9 mouse cellular contexts compared by ENCODE assay signal in the genomic region with DNA sequence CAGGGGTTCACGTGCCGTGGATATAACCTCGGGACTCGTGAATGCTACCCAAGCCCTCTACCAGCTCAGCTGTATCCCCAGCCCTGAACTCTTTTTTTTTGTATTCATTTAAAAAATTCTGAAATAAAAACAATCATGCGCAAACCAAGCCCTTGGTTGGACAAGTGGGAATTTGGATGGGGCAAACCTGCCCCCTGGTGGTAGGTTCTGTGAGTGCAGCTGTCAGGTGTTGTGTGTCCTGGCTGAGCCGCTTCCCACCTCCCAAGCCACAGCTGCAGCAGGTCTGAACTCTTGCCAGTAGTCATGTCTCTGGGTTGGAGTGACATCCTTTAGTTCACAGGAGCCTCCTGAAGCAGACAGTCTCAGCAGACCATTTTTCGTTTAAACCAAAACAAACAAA. TPM values are rescaled to one million over a fixed set of nuclear protein-coding genes. Genes with fewer than 3 reads are reported as not detected.
DNase-seq lines count a peak whose midpoint lies in the region; ATAC-seq lines count a peak whose summit lies in the region.
"Had no signal": no experiment of that assay in that cellular context is flagged by ENCODE, and none has a peak within 500 bp of the region (broad histone marks: within the 10 kb centered on the region; RNA-seq: fewer than 3 reads in every experiment).

No protein-coding gene starts in this region.

- no peaks in the 10 kb centered on the region for H3K36me3 ChIP-seq in hindbrain, embryonic 11.5 days (ENCODE audit: control insufficient read depth, insufficient read depth, low read length)
- no peaks in the 10 kb centered on the region for H3K36me3 ChIP-seq in hindbrain, embryonic 12.5 days
- H3K36me3 ChIP-seq in splenic B cell, adult 2 months (ENCODE audit: control insufficient read depth, insufficient read depth, low read length, poor library complexity, severe bottlenecking) = no peaks in the 10 kb centered on the region
- H3K36me3 ChIP-seq: midbrain, embryonic 12.5 days had no signal

- WGBS in hindbrain, embryonic 11.5 days = 23% methylated on average over 7 of the region's 7 CpGs
- 24% methylated on average over 7 of the region's 7 CpGs for WGBS in hindbrain, embryonic 12.5 days

- 0 out of 2 replicates have a peak, but pooled peaks cover 2% of the 10 kb centered on the region for H3K4me1 ChIP-seq in hindbrain, embryonic 11.5 days (replicated peaks; ENCODE audit: control insufficient read depth, insufficient read depth, low read length)
- peaks cover 15% of the 10 kb centered on the region for H3K4me1 ChIP-seq in hindbrain, embryonic 12.5 days

- H3K27ac ChIP-seq in hindbrain, embryonic 11.5 days (ENCODE audit: low read depth, low read length) = no peak overlapping the region
- no peak overlapping the region for H3K27ac ChIP-seq in hindbrain, embryonic 12.5 days
- H3K27ac ChIP-seq: midbrain, embryonic 12.5 days had no signal

- no peak for ATAC-seq in hindbrain, embryonic 11.5 days (ENCODE audit: low FRiP score)
- no peak for ATAC-seq in hindbrain, embryonic 12.5 days (ENCODE audit: low FRiP score)

- H3K4me2 ChIP-seq in hindbrain, embryonic 11.5 days (replicated peaks; ENCODE audit: low read depth, low read length) = no peak overlapping the region
- H3K4me2 ChIP-seq in hindbrain, embryonic 12.5 days (replicated peaks) = no peak overlapping the region
- H3K4me2 ChIP-seq: midbrain, embryonic 12.5 days had no signal

- no peak overlapping the region for H3K9ac ChIP-seq in hindbrain, embryonic 11.5 days (ENCODE audit: low read depth, low read length)
- H3K9ac ChIP-seq in hindbrain, embryonic 12.5 days = no peak overlapping the region
- H3K9ac ChIP-seq: midbrain, embryonic 12.5 days had no signal

- H3K4me3 ChIP-seq in hindbrain, embryonic 11.5 days (ENCODE audit: low read depth, low read length) = no peak overlapping the region
- no peak overlapping the region for H3K4me3 ChIP-seq in hindbrain, embryonic 12.5 days
- H3K4me3 ChIP-seq: midbrain, embryonic 12.5 days had no signal

- H3K27me3 ChIP-seq in hindbrain, embryonic 11.5 days (ENCODE audit: control insufficient read depth, insufficient read depth, low read length) = no peaks in the 10 kb centered on the region
- peaks cover 13% of the 10 kb centered on the region for H3K27me3 ChIP-seq in hindbrain, embryonic 12.5 days
- H3K27me3 ChIP-seq in splenic B cell, adult 2 months (ENCODE audit: control insufficient read depth, insufficient read depth, low read length, poor library complexity, severe bottlenecking) = no peaks in the 10 kb centered on the region

- no peaks in the 10 kb centered on the region for H3K9me3 ChIP-seq in hindbrain, embryonic 11.5 days (ENCODE audit: control insufficient read depth, low read length)
- no peaks in the 10 kb centered on the region for H3K9me3 ChIP-seq in hindbrain, embryonic 12.5 days (replicated peaks)
- H3K9me3 ChIP-seq: midbrain, embryonic 12.5 days had no signal

- peak; percentile 89 for DNase-seq in hindbrain, embryonic 11.5 days (ENCODE audit: low spot score)
- peak; percentile 82 for DNase-seq in R1 (ENCODE audit: low read depth, low spot score)
- DNase-seq in cerebellum, postnatal 25 days = peak; percentile 83 to 88
- peak; percentile 19 to 68 for DNase-seq in heart, adult 9 months (ENCODE audit: low spot score in 2 of 2)
- DNase-seq in layer of hippocampus, postnatal 10 days (ENCODE audit: low spot score in 2 of 2) = peak; percentile 75 to 80
- peak; percentile 84 for DNase-seq in mesoderm, embryonic 11.5 days (ENCODE audit: low read depth, low spot score)
- DNase-seq in splenic B cell, adult 2 months (ENCODE audit: low read depth, low spot score) = peak; percentile 90

RNA-seq across cellular contexts. Expression of a gene that starts 4.4 kb away (rescaled TPM):
- 23.5 and 25.1 TPM in 2 replicates for polyA plus RNA-seq in hindbrain, embryonic 11.5 days (2014; fragmentation: Nextera tagmentation; extraction: Ambion mirVana)
- polyA plus RNA-seq in hindbrain, embryonic 12.5 days (2016; fragmentation: Nextera tagmentation; extraction: Ambion mirVana) = 30.8 and 32.5 TPM in 2 replicates
- 10 to 100 TPM; 18.6 to 24.4 TPM for total RNA-seq in layer of hippocampus, postnatal 10 days (2021)

RNA-seq across cellular contexts. Expression of a gene that starts 22.9 kb away (rescaled TPM):
- 0.12 and 0.32 TPM in 2 replicates for polyA plus RNA-seq in hindbrain, embryonic 11.5 days (2014; fragmentation: Nextera tagmentation; extraction: Ambion mirVana)
- polyA plus RNA-seq in hindbrain, embryonic 12.5 days (2016; fragmentation: Nextera tagmentation; extraction: Ambion mirVana) = 0.54 and 1.6 TPM in 2 replicates
- total RNA-seq in layer of hippocampus, postnatal 10 days (2021) = under 1 TPM; 0.25 to 0.71 TPM

RNA-seq across cellular contexts. Expression of a gene that starts 38.2 kb away (rescaled TPM):
- 5.1 and 5.7 TPM in 2 replicates for polyA plus RNA-seq in hindbrain, embryonic 11.5 days (2014; fragmentation: Nextera tagmentation; extraction: Ambion mirVana)
- polyA plus RNA-seq in hindbrain, embryonic 12.5 days (2016; fragmentation: Nextera tagmentation; extraction: Ambion mirVana) = 8.5 and 8.9 TPM in 2 replicates
- 1 to 10 TPM; 2.6 to 3.5 TPM for total RNA-seq in layer of hippocampus, postnatal 10 days (2021)

RNA-seq across cellular contexts. Expression of a gene that starts 45.3 kb away (rescaled TPM):
- polyA plus RNA-seq in hindbrain, embryonic 11.5 days (2014; fragmentation: Nextera tagmentation; extraction: Ambion mirVana) = 0.42 and 0.56 TPM in 2 replicates
- 0.35 and 0.39 TPM in 2 replicates for polyA plus RNA-seq in hindbrain, embryonic 12.5 days (2016; fragmentation: Nextera tagmentation; extraction: Ambion mirVana)
- total RNA-seq in layer of hippocampus, postnatal 10 days (2021) = not detected
- polyA plus RNA-seq: midbrain, embryonic 12.5 days had no signal

RNA-seq across cellular contexts. Expression of a gene that starts 46.7 kb away (rescaled TPM):
- 18.3 and 20.4 TPM in 2 replicates for polyA plus RNA-seq in hindbrain, embryonic 11.5 days (2014; fragmentation: Nextera tagmentation; extraction: Ambion mirVana)
- polyA plus RNA-seq in hindbrain, embryonic 12.5 days (2016; fragmentation: Nextera tagmentation; extraction: Ambion mirVana) = 18.3 TPM in 2 replicates
- total RNA-seq in layer of hippocampus, postnatal 10 days (2021) = 10 to 100 TPM; 11.1 to 12.5 TPM
